Mouse (Mus musculus): ENCODE results near the gene Lrrc8d. TPM values are rescaled to one million over a fixed set of nuclear protein-coding genes. Genes with fewer than 3 reads are reported as not detected.

Lrrc8d gene
- total and polyA plus RNA-seq, 3 experiments, result 7.0 to 26.1 (median 16.6) TPM

DNA sequence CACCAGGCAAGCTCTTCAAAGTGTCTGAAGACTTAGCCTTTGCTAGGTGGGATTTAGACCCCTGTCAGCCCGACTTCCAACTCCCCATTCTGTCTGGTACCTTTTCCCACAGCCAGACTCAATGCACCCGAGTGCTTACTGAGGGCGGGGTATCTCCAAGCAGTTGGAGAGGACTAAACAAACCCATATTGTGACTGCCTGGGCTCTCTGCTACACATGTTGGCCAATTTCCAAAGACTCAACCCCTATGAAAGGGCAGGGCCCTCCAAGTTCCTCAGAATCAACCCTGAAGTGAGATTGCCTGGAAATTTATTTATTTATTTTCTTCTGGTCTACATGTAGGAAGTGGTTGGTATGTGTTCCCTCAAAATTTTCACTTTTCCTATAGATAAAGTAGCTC lies 149.9 kb downstream of the Lrrc8d start:
- H3K9ac ChIP-seq (ENCODE audit: insufficient read depth, low read depth), result no peak overlapping the region
- H3K9me3 ChIP-seq (replicated peaks; ENCODE audit: low read length), result no peaks in the 10 kb centered on the region
- in situ Hi-C loops (cut with MboI; ENCODE audit: low pct_ligation_motif_present, low pct_unique_long_range_greater_than_20kb, low sequenced_read_pairs), result no loop called here
- dilution Hi-C loops (cut with MboI; ENCODE audit: extremely low pct_ligation_motif_present, extremely low pct_unique_long_range_greater_than_20kb, low sequenced_read_pairs), result no loop called here
- TF ChIP-seq CTCF (conservative IDR thresholded peaks at IDR 0.05 in 1 of 2, IDR thresholded peaks at IDR 0.05 in 1 of 2; ENCODE audit: low read depth in 2 of 2, low read length in 2 of 2) (no peak), MAX (IDR thresholded peaks at IDR 0.05; ENCODE audit: low read length) (no peak), EP300 (IDR thresholded peaks at IDR 0.05; ENCODE audit: low read length) (no peak), KAT2A (IDR thresholded peaks at IDR 0.05; ENCODE audit: insufficient replicate concordance, low read length) (no peak), POLR2A (IDR thresholded peaks at IDR 0.05; ENCODE audit: low read depth, low read length) (no peak), ZNF384 (IDR thresholded peaks at IDR 0.05; ENCODE audit: low read depth, low read length) (no peak), NRF1 (IDR thresholded peaks at IDR 0.05; ENCODE audit: low read depth, low read length) (no peak), POLR2AphosphoS2 (IDR thresholded peaks at IDR 0.05; ENCODE audit: low read depth, low read length) (no peak), MEF2A (IDR thresholded peaks at IDR 0.05; ENCODE audit: borderline replicate concordance, low read depth, low read length) (no peak), HCFC1 (IDR thresholded peaks at IDR 0.05; ENCODE audit: low read depth, low read length) (no peak), BHLHE40 (IDR thresholded peaks at IDR 0.05; ENCODE audit: low read depth, low read length) (no peak), USF2 (conservative IDR thresholded peaks at IDR 0.05; ENCODE audit: low read depth, low read length) (no peak), E2F4 (IDR thresholded peaks at IDR 0.05; ENCODE audit: insufficient replicate concordance, low read depth, low read length) (no peak), MAZ (IDR thresholded peaks at IDR 0.05; ENCODE audit: low read depth, low read length) (no peak)
- H3K4me1 ChIP-seq (ENCODE audit: control insufficient read depth in 1 of 2, insufficient read depth in 2 of 2), result peaks cover 0 to 1% of the 10 kb centered on the region in 2 experiments; a peak in 1 of 4 replicates
- DNase-seq (ENCODE audit: extremely low read depth), result no peak
- H3K79me2 ChIP-seq (replicated peaks; ENCODE audit: control insufficient read depth, extremely low read depth, insufficient read depth, poor library complexity, severe bottlenecking), result no peaks in the 10 kb centered on the region
- H3K4me2 ChIP-seq (ENCODE audit: insufficient read depth, low read depth, poor library complexity, severe bottlenecking), result no peak overlapping the region
- no peaks in the 10 kb centered on the region for H3K36me3 ChIP-seq (replicated peaks in 1 of 2; ENCODE audit: control insufficient read depth in 1 of 2, insufficient read depth in 1 of 2, low read length in 1 of 2)
- no peaks in the 10 kb centered on the region for H3K27me3 ChIP-seq (replicated peaks)
- no peak overlapping the region for H3K4me3 ChIP-seq (replicated peaks in 1 of 3; ENCODE audit: low read depth in 2 of 3, low read length in 2 of 3, poor library complexity in 1 of 3)
- H3K27ac ChIP-seq (ENCODE audit: insufficient read depth, low read depth), result no peak overlapping the region

DNA sequence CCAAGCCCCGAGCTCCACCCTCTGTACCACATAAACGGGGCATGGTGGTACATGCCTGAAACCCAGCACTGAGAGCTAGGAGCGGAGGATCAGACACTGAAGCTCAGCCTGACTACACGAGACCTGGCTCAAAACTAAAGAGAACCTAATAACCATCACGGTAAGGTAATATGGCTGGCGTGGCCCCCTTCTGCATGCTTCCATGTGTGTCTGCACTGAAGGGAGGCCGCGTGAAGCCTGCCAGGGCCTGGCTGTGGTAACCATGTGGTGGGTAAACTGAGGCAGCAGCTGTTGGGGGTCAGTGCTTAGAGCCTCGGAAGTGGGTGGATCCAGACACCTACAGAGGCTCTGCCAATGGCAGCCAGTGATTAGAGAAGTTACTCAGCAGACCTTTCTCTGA lies 153.5 kb downstream of the Lrrc8d start:
- Histone ChIP-seq H3K4me1 (ENCODE audit: control insufficient read depth in 1 of 2, insufficient read depth in 2 of 2) (peaks cover 0 to 3% of the 10 kb centered on the region in 2 experiments; a peak in 1 of 4 replicates), H3K36me3 (replicated peaks in 1 of 2; ENCODE audit: control insufficient read depth in 1 of 2, insufficient read depth in 1 of 2, low read length in 1 of 2) (no peaks in the 10 kb centered on the region), H3K79me2 (replicated peaks; ENCODE audit: control insufficient read depth, extremely low read depth, insufficient read depth, poor library complexity, severe bottlenecking) (no peaks in the 10 kb centered on the region), H3K4me3 (replicated peaks in 1 of 3; ENCODE audit: low read depth in 2 of 3, low read length in 2 of 3, poor library complexity in 1 of 3) (no peak overlapping the region), H3K9ac (ENCODE audit: insufficient read depth, low read depth) (no peak overlapping the region), H3K27me3 (replicated peaks) (no peaks in the 10 kb centered on the region), H3K9me3 (replicated peaks; ENCODE audit: low read length) (no peaks in the 10 kb centered on the region), H3K4me2 (ENCODE audit: insufficient read depth, low read depth, poor library complexity, severe bottlenecking) (no peak overlapping the region), H3K27ac (ENCODE audit: insufficient read depth, low read depth) (no peak overlapping the region)
- dilution Hi-C loops (cut with MboI; ENCODE audit: extremely low pct_ligation_motif_present, extremely low pct_unique_long_range_greater_than_20kb, low sequenced_read_pairs), result no loop called here
- DNase-seq (ENCODE audit: extremely low read depth), result no peak
- TF ChIP-seq ELF1 (IDR thresholded peaks at IDR 0.05; ENCODE audit: low read depth, low read length) (no peak), ZKSCAN1 (IDR thresholded peaks at IDR 0.05; ENCODE audit: borderline replicate concordance, low read depth, low read length) (no peak), ZMIZ1 (IDR thresholded peaks at IDR 0.05; ENCODE audit: low read depth, low read length) (no peak), RCOR1 (conservative IDR thresholded peaks at IDR 0.05; ENCODE audit: low read depth, low read length) (no peak), ZNF384 (IDR thresholded peaks at IDR 0.05; ENCODE audit: low read depth, low read length) (no peak), TBP (conservative IDR thresholded peaks at IDR 0.05; ENCODE audit: low read depth, low read length) (no peak), BHLHE40 (IDR thresholded peaks at IDR 0.05; ENCODE audit: low read depth, low read length) (no peak), MAZ (IDR thresholded peaks at IDR 0.05; ENCODE audit: low read depth, low read length) (no peak), RAD21 (IDR thresholded peaks at IDR 0.05; ENCODE audit: low read depth, low read length) (no peak), MAX (IDR thresholded peaks at IDR 0.05; ENCODE audit: low read length) (no peak), MYC (IDR thresholded peaks at IDR 0.05; ENCODE audit: low read depth, low read length) (no peak), KAT2A (IDR thresholded peaks at IDR 0.05; ENCODE audit: insufficient replicate concordance, low read length) (no peak), ETS1 (conservative IDR thresholded peaks at IDR 0.05; ENCODE audit: low read depth, low read length) (no peak), CHD1 (IDR thresholded peaks at IDR 0.05; ENCODE audit: low read depth, low read length) (no peak), JUN (IDR thresholded peaks at IDR 0.05; ENCODE audit: insufficient read depth, low read depth, low read length) (no peak), NRF1 (IDR thresholded peaks at IDR 0.05; ENCODE audit: low read depth, low read length) (no peak), SIN3A (IDR thresholded peaks at IDR 0.05; ENCODE audit: low read length) (no peak), SMC3 (IDR thresholded peaks at IDR 0.05; ENCODE audit: low read depth, low read length) (no peak)
- in situ Hi-C loops (cut with MboI; ENCODE audit: low pct_ligation_motif_present, low pct_unique_long_range_greater_than_20kb, low sequenced_read_pairs), result no loop called here

Measured in CH12.LX (cell line).